Mouse (Mus musculus) heart, embryonic 12.5 days (tissue): ENCODE results near the gene Egln1. TPM values are rescaled to one million over a fixed set of nuclear protein-coding genes. Genes with fewer than 3 reads are reported as not detected.

Experiments used
- ATAC-seq: fragments of 200-750 bp; cut with Nextera tagmentation; 2 replicates; pipeline ENCODE4 v1.8.0; 2017; ENCODE audit warnings: moderate TSS enrichment, moderate library complexity; ENCODE audit not compliant: insufficient number of reproducible peaks, low FRiP score
- H3K27ac ChIP-seq: fragments of 300-500 bp; sonication (generic); 2 replicates; pipeline ENCODE4 v1.5.1; 2016; ENCODE audit warnings: mild to moderate bottlenecking, moderate library complexity; ENCODE audit not compliant: poor library complexity, severe bottlenecking
- H3K27me3 ChIP-seq: fragments of 300-500 bp; sonication (generic); replicated peaks from 2 replicates; pipeline ENCODE4 v1.6.1; 2016; ENCODE audit warnings: mild to moderate bottlenecking, moderate library complexity
- H3K36me3 ChIP-seq: fragments of 300-500 bp; sonication (generic); 2 replicates; pipeline ENCODE4 v1.6.1; 2016; ENCODE audit warnings: mild to moderate bottlenecking, moderate library complexity
- H3K4me1 ChIP-seq: fragments of 300-500 bp; sonication (generic); replicated peaks from 2 replicates; pipeline ENCODE4 v1.6.1; 2016; ENCODE audit warnings: mild to moderate bottlenecking
- H3K4me2 ChIP-seq: fragments of 300-500 bp; sonication (generic); 2 replicates; pipeline ENCODE4 v1.6.1; 2016; ENCODE audit warnings: mild to moderate bottlenecking, moderate library complexity
- H3K4me3 ChIP-seq: fragments of 300-500 bp; sonication (generic); 2 replicates; pipeline ENCODE4 v1.5.1; 2016; ENCODE audit warnings: mild to moderate bottlenecking
- H3K9ac ChIP-seq: fragments of 300-500 bp; sonication (generic); 2 replicates; pipeline ENCODE4 v1.6.1; 2016; ENCODE audit warnings: mild to moderate bottlenecking, moderate library complexity
- H3K9me3 ChIP-seq: fragments of 300-500 bp; sonication (generic); replicated peaks from 2 replicates; pipeline ENCODE4 v1.6.1; 2016; ENCODE audit warnings: mild to moderate bottlenecking, moderate library complexity
- WGBS: fragments of 180-500 bp; shearing (Covaris S2); methylation state at CpG from one replicate; pipeline ENCODE4 v1.1.7; 2016; 5-methylcytosine and 5-hydroxymethylcytosine counted together
- polyA plus RNA-seq: library from polyadenylated mRNA; unstranded; fragments of >200 nt; fragmentation: Nextera tagmentation; extraction: Ambion mirVana; gene quantifications from 2 replicates; pipeline ENCODE4 v1.2.1, GENCODE M21; 2016

Egln1 gene
- polyA plus RNA-seq, 1 experiment from 2014 or later: 16.5 TPM

- Histone ChIP-seq H3K4me3 (no peak overlapping the region), H3K9me3 (no peaks in the 10 kb centered on the region), H3K27ac (no peak overlapping the region), H3K4me2 (no peak overlapping the region), H3K4me1 (peaks cover 80% of the 10 kb centered on the region), H3K27me3 (no peaks in the 10 kb centered on the region), H3K36me3 (peaks cover 6% of the 10 kb centered on the region; the same call in 1 of the 2 replicates), H3K9ac (no peak overlapping the region)
- no peak for ATAC-seq
- WGBS: 85% methylated on average over 15 of the region's 15 CpGs
These were observed 25.0 kb downstream of the Egln1 start for GRCm38 (mm10) chr8:124923971-124924652.

- no peak overlapping the region for H3K4me3 ChIP-seq
- no peaks in the 10 kb centered on the region for H3K27me3 ChIP-seq
- no peaks in the 10 kb centered on the region for H3K36me3 ChIP-seq
- H3K4me2 ChIP-seq: no peak overlapping the region
- no peaks in the 10 kb centered on the region for H3K9me3 ChIP-seq
- WGBS: 79% methylated on average over 11 of the region's 11 CpGs
- H3K4me1 ChIP-seq: peaks cover 80% of the 10 kb centered on the region
- ATAC-seq: no peak
- no peak overlapping the region for H3K9ac ChIP-seq
- H3K27ac ChIP-seq: no peak overlapping the region
These were observed 26.5 kb downstream of the Egln1 start for GRCm38 (mm10) chr8:124922490-124923089.

GRCm38 (mm10) chr8:124921369-124922279, 27.5 kb downstream of the Egln1 start:
- WGBS: 46% methylated on average over 18 of the region's 18 CpGs
- Histone ChIP-seq H3K4me2 (peak overlapping the region; percentile 35), H3K27me3 (no peaks in the 10 kb centered on the region), H3K9me3 (no peaks in the 10 kb centered on the region), H3K27ac (no peak overlapping the region; the same call in 1 of the 2 replicates), H3K36me3 (no peaks in the 10 kb centered on the region), H3K9ac (peak overlapping the region; percentile 29; the same call in 1 of the 2 replicates), H3K4me3 (no peak overlapping the region), H3K4me1 (peaks cover 80% of the 10 kb centered on the region)
- ATAC-seq: no peak

- Histone ChIP-seq H3K4me2 (no peak overlapping the region), H3K36me3 (peaks cover 26% of the 10 kb centered on the region), H3K9me3 (peaks cover 6% of the 10 kb centered on the region), H3K4me1 (peaks cover 58% of the 10 kb centered on the region), H3K9ac (no peak overlapping the region), H3K27me3 (no peaks in the 10 kb centered on the region), H3K4me3 (no peak overlapping the region), H3K27ac (no peak overlapping the region)
- WGBS: 74% methylated on average over 18 of the region's 18 CpGs
- no peak for ATAC-seq
These were observed 31.2 kb downstream of the Egln1 start for GRCm38 (mm10) chr8:124917741-124918484.

- Histone ChIP-seq H3K27me3 (no peaks in the 10 kb centered on the region), H3K4me3 (no peak overlapping the region), H3K36me3 (peaks cover 62% of the 10 kb centered on the region), H3K9ac (no peak overlapping the region), H3K4me2 (no peak overlapping the region), H3K27ac (no peak overlapping the region), H3K9me3 (peaks cover 6% of the 10 kb centered on the region), H3K4me1 (peaks cover 47% of the 10 kb centered on the region)
- 93% methylated on average over 5 of the region's 5 CpGs for WGBS
- ATAC-seq: no peak
These were observed 35.1 kb downstream of the Egln1 start for GRCm38 (mm10) chr8:124914061-124914460.

GRCm38 (mm10) chr8:124911938-124912872, 36.9 kb downstream of the Egln1 start:
- peaks cover 6% of the 10 kb centered on the region for H3K9me3 ChIP-seq
- H3K4me2 ChIP-seq: no peak overlapping the region
- no peak overlapping the region for H3K4me3 ChIP-seq
- no peak for ATAC-seq
- no peaks in the 10 kb centered on the region for H3K27me3 ChIP-seq
- peaks cover 80% of the 10 kb centered on the region for H3K36me3 ChIP-seq
- no peak overlapping the region for H3K27ac ChIP-seq
- H3K9ac ChIP-seq: no peak overlapping the region
- WGBS: 66% methylated on average over 17 of the region's 17 CpGs
- H3K4me1 ChIP-seq: peaks cover 28% of the 10 kb centered on the region

GRCm38 (mm10) chr8:124910349-124910748, 38.8 kb downstream of the Egln1 start:
- Histone ChIP-seq H3K27ac (no peak overlapping the region), H3K9me3 (peaks cover 6% of the 10 kb centered on the region), H3K9ac (no peak overlapping the region), H3K36me3 (peaks cover 96% of the 10 kb centered on the region), H3K4me2 (no peak overlapping the region), H3K27me3 (no peaks in the 10 kb centered on the region), H3K4me1 (peaks cover 13% of the 10 kb centered on the region), H3K4me3 (no peak overlapping the region)
- WGBS: 77% methylated on average over 10 of the region's 10 CpGs
- ATAC-seq: no peak

GRCm38 (mm10) chr8:124909936-124910335, 39.2 kb downstream of the Egln1 start:
- Histone ChIP-seq H3K9me3 (peaks cover 6% of the 10 kb centered on the region), H3K27ac (no peak overlapping the region), H3K4me3 (no peak overlapping the region), H3K27me3 (no peaks in the 10 kb centered on the region), H3K36me3 (peaks cover 94% of the 10 kb centered on the region), H3K9ac (no peak overlapping the region), H3K4me1 (peaks cover 14% of the 10 kb centered on the region), H3K4me2 (no peak overlapping the region)
- ATAC-seq: no peak
- 72% methylated on average over 16 of the region's 16 CpGs for WGBS

- peaks cover 5% of the 10 kb centered on the region for H3K4me1 ChIP-seq
- WGBS: 87% methylated on average over 2 of the region's 2 CpGs
- no peak for ATAC-seq
- H3K4me3 ChIP-seq: no peak overlapping the region
- H3K9me3 ChIP-seq: no peaks in the 10 kb centered on the region
- peaks cover 88% of the 10 kb centered on the region for H3K36me3 ChIP-seq
- H3K4me2 ChIP-seq: no peak overlapping the region
- no peaks in the 10 kb centered on the region for H3K27me3 ChIP-seq
- H3K27ac ChIP-seq: no peak overlapping the region
- H3K9ac ChIP-seq: no peak overlapping the region
These were observed 43.6 kb downstream of the Egln1 start for GRCm38 (mm10) chr8:124905482-124905881.

- no peak overlapping the region for H3K9ac ChIP-seq
- WGBS: 95% methylated on average over 15 of the region's 15 CpGs
- peaks cover 80% of the 10 kb centered on the region for H3K36me3 ChIP-seq
- no peaks in the 10 kb centered on the region for H3K27me3 ChIP-seq
- H3K4me3 ChIP-seq: no peak overlapping the region
- peaks cover 11% of the 10 kb centered on the region for H3K4me1 ChIP-seq
- H3K4me2 ChIP-seq: no peak overlapping the region
- H3K27ac ChIP-seq: no peak overlapping the region
- H3K9me3 ChIP-seq: no peaks in the 10 kb centered on the region
- no peak for ATAC-seq
These were observed 45.9 kb downstream of the Egln1 start for GRCm38 (mm10) chr8:124903198-124903597.
